ENCODE assay signal across 1 mouse cellular context in the genomic region with DNA sequence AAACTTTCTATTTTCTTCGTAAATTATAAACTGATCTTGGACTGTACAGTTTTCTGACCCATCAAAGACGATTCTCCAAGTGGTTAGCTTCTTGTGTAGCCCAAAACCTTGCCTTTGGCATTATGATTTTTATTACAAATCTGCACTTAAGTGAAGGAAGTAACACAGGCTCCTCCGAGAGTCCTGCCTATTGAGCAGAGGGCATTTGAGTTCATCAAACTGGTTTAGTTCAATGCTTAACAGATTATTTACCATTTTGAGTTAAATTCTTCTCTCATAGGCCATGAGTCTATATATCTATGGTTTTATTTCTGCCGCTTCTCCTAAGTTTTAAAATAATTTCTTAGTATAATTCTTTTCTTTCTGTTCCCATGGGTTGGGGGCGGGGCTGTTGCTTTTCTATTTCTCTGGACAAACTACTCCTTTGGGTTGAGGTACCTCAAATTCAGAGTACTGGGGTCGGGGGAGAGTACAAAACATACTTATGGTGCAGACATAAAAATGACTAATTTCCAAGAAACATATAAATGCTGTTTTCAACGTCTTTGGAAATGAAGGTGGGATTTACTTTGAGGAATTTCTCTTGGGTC.
TF ChIP-seq lines count a peak whose summit lies in the region.

No protein-coding gene starts in this region.

TF ChIP-seq in ES-E14, 5 proteins besides CTCF, POLR2A, EP300 and RAD21:
- TF ChIP-seq ZNF384 (IDR thresholded peaks at IDR 0.05; ENCODE audit: low read depth, low read length), result no peak
- TF ChIP-seq HCFC1 (IDR thresholded peaks at IDR 0.05; ENCODE audit: borderline replicate concordance, insufficient read depth, low read length), result no peak
- TF ChIP-seq CHD2 (IDR thresholded peaks at IDR 0.05; ENCODE audit: low read depth, low read length), result no peak
- TF ChIP-seq MAFK (IDR thresholded peaks at IDR 0.05; ENCODE audit: insufficient read depth, low read depth, low read length), result no peak
- no peak for TF ChIP-seq ZC3H11A (IDR thresholded peaks at IDR 0.05; ENCODE audit: borderline replicate concordance, low read depth, low read length)
